Mouse (Mus musculus): ENCODE results near the gene Lrrc75b. TPM values are rescaled to one million over a fixed set of nuclear protein-coding genes. Genes with fewer than 3 reads are reported as not detected.
"Not testable (repeated sequence)": the region's sequence is repeated elsewhere in the genome, so short reads cannot be mapped to it uniquely, and the experiment has no call there.

The Lrrc75b gene
- polyA plus RNA-seq, 1 experiment from 2014 or later, result 3.1 TPM

DNA sequence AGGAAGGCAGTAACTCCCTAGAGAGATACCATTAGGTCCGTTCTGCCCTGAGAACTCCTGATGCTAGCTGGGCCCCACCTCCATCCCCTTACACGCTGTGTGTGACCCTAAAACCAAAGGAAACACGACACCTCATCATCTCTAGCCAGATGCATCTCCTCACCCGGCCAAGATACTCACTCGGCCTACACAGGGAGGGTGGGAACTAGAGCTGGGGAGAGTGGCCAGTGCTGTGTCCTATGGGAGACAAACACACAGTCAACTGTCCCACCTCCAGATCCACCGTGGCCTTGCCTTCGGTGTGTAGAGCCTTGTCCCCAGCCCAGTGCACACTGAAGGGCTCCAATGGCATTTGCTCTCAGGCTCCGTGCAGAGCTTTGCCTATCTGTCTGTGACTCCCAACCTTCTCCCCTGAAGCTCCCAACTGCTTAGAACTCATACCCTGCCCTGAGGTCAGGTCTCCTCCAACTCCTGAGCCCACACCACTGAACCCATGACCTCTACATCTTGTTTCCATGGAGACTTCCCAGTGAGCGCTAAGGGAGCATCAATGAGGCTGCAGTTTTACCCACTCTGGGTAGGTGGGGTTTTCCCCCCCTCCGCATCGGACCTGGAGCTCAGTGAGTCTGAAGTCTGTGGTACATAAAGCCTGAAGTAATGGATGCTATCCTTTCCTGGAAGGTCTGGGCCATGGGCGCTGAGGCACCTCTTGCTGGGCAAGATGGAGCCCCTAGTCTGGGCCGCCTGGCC, 7.3 kb downstream of the Lrrc75b start:
- no peaks in the 10 kb centered on the region for H3K9me3 ChIP-seq (replicated peaks)
- H3K27me3 ChIP-seq, result no peaks in the 10 kb centered on the region
- no peak overlapping the region for H3K27ac ChIP-seq
- H3K4me2 ChIP-seq, result no peak overlapping the region
- WGBS, result 52% methylated on average over 13 of the region's 13 CpGs
- no peaks in the 10 kb centered on the region for H3K36me3 ChIP-seq
- H3K9ac ChIP-seq, result no peak overlapping the region
- no peak for ATAC-seq (replicated peaks; ENCODE audit: low FRiP score)
- peaks cover 74% of the 10 kb centered on the region for H3K4me1 ChIP-seq
- H3K4me3 ChIP-seq (replicated peaks), result no peak overlapping the region

DNA sequence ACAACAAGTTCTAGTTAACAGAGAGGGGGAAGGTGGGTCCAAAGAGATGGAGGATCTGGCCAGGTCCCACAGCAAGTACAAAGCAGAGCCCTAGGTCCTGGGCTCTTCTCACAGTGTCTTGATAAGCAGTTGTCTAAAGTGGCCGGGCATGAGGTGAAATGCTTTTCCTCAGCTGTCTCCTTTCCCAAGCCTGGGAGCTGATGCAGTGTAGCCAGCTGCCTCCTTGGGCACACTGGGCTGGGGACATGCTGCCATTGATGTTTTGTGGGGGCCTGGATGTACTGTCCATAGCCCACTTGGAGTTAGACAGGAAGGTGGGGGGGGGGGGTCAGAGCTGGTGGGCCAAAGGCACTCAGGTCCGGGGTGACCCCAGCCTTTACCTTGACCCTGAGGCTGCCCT, 8.0 kb downstream of the Lrrc75b start:
- ATAC-seq (replicated peaks; ENCODE audit: low FRiP score), result no peak
- no peaks in the 10 kb centered on the region for H3K27me3 ChIP-seq
- H3K9me3 ChIP-seq (replicated peaks), result no peaks in the 10 kb centered on the region
- no peak overlapping the region for H3K4me3 ChIP-seq (replicated peaks)
- H3K4me1 ChIP-seq, result peaks cover 68% of the 10 kb centered on the region
- H3K36me3 ChIP-seq, result no peaks in the 10 kb centered on the region
- H3K4me2 ChIP-seq, result no peak overlapping the region
- no peak overlapping the region for H3K9ac ChIP-seq
- 44% methylated on average over 2 of the region's 2 CpGs for WGBS
- no peak overlapping the region for H3K27ac ChIP-seq

DNA sequence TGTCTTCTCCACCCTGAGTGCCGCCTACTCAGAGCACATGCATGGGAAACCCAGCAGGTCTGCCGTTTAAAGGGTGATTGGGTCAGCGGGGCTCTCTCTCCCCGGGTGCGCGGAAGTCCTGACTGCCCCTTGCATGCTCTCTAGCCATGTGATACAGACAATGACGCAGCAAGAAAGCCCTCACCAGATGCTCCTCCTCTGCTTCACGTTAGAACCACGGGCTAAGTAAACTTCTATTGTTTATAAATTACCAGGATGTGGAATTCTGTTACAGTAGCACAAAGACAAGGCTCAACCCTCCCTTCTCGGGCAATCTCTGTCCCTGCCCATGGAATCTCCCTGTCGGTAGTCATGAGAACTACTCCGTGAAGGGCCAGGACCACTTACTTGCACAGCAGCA, 9.0 kb downstream of the Lrrc75b start:
- 37% methylated on average over 12 of the region's 12 CpGs for WGBS
- H3K9me3 ChIP-seq (replicated peaks), result no peaks in the 10 kb centered on the region
- no peak overlapping the region for H3K27ac ChIP-seq
- no peak overlapping the region for H3K4me2 ChIP-seq
- H3K36me3 ChIP-seq, result no peaks in the 10 kb centered on the region
- H3K9ac ChIP-seq, result no peak overlapping the region
- H3K27me3 ChIP-seq, result no peaks in the 10 kb centered on the region
- ATAC-seq (replicated peaks; ENCODE audit: low FRiP score), result peak; percentile 27; the same call in 1 of the 2 replicates
- H3K4me3 ChIP-seq (replicated peaks), result no peak overlapping the region
- peaks cover 59% of the 10 kb centered on the region for H3K4me1 ChIP-seq

DNA sequence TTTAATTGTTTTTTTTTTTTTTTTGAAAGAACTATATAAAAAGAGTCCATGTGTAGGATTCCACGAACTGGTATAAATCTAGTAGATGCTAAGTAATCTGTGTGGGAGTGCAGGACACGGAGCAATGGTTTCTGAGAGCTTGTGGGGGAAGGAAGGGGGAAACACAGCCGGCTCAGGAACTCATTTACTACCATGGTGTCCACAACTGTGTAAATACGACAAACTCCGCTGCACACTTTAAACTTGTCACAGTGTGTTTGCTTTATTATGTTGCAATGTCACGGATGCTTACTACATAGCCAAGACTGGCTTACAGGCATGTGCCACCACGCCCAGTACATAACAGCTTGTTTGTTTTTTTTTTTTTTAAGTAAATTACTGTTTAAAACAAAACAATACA, 10.2 kb downstream of the Lrrc75b start:
- Histone ChIP-seq H3K4me3 (replicated peaks) (no peak overlapping the region), H3K9ac (no peak overlapping the region), H3K4me1 (peaks cover 51% of the 10 kb centered on the region), H3K9me3 (replicated peaks) (no peaks in the 10 kb centered on the region), H3K4me2 (no peak overlapping the region), H3K27me3 (no peaks in the 10 kb centered on the region), H3K36me3 (no peaks in the 10 kb centered on the region), H3K27ac (peak overlapping the region; percentile 56; the same call in 1 of the 2 replicates)
- ATAC-seq (replicated peaks; ENCODE audit: low FRiP score), result peak; percentile 55; the same call in 1 of the 2 replicates
- 12% methylated on average over 7 of the region's 7 CpGs for WGBS

DNA sequence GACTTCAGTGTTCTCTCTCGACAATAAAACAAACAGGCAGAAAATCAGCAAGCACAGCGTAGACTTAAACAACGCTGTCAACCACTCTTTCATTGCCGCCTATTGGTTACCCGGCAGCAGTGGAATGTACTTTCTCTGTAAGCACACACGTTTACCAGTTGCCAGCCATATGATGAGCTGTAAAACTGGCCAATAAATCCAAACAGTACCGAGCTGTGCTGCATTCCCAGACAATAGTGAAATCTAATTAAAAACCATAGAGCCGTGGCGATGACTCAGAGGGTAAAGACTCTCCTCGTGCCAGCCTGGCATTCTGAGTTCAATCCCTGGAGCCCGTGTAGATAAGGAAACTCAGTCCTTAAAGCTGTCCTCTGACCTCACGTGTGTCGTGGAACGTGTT, 11.6 kb downstream of the Lrrc75b start:
- Histone ChIP-seq H3K4me3 (replicated peaks) (no peak overlapping the region), H3K9me3 (replicated peaks) (no peaks in the 10 kb centered on the region), H3K4me2 (no peak overlapping the region), H3K4me1 (peaks cover 51% of the 10 kb centered on the region), H3K27ac (peak overlapping the region; percentile 56), H3K9ac (no peak overlapping the region), H3K36me3 (no peaks in the 10 kb centered on the region), H3K27me3 (no peaks in the 10 kb centered on the region)
- WGBS, result 39% methylated on average over 14 of the region's 14 CpGs
- ATAC-seq (replicated peaks; ENCODE audit: low FRiP score), result 0 out of 2 replicates have a peak, but pooled peaks have one; percentile 18

DNA sequence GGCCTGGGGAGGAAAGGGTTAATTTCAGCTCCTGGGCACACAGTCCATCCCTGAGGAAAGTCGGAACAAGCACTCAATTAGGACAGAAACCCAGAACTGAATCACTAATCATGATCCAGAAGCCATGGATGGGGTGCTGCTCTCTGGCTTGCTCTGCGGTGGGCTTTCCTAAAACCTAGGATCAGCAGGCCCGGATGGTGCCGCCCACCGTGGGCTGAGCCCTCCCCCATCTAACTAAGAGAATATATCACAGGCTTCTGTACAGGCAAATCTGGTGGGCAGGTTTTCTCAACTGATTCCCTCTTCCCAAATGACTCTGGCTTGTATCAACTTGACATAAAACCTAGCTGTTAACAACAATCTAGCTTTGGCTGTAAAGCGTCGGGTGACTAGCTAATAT, 12.2 kb downstream of the Lrrc75b start:
- Histone ChIP-seq H3K4me1 (peaks cover 50% of the 10 kb centered on the region), H3K27me3 (no peaks in the 10 kb centered on the region), H3K36me3 (no peaks in the 10 kb centered on the region), H3K27ac (peak overlapping the region; percentile 45), H3K9me3 (replicated peaks) (no peaks in the 10 kb centered on the region), H3K4me3 (replicated peaks) (no peak overlapping the region), H3K9ac (no peak overlapping the region), H3K4me2 (no peak overlapping the region)
- 57% methylated on average over 7 of the region's 7 CpGs for WGBS
- ATAC-seq (replicated peaks; ENCODE audit: low FRiP score), result no peak

DNA sequence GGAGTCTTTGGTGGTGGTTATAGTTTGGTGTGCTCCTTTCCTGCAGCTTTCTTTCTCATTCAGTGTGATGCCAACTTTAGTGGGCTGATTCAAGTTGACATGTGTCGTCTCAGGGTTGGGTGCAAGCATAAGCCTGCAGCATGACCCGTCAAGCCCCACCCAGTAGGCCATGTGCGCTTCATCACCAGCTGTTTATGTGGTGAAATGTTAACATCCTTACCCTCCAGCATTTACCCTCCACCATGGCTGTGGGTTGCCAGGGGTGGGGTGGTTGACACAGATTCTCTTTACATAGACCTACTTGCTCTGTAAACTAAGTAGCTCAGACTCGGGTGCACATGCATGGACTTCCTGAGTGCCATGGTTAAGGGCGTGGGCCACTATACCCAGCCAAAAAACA, 24.0 kb downstream of the Lrrc75b start:
- Histone ChIP-seq H3K4me2 (no peak overlapping the region), H3K9me3 (replicated peaks) (no peaks in the 10 kb centered on the region), H3K9ac (no peak overlapping the region), H3K27me3 (no peaks in the 10 kb centered on the region), H3K4me1 (no peaks in the 10 kb centered on the region), H3K36me3 (peaks cover 53% of the 10 kb centered on the region), H3K4me3 (replicated peaks) (no peak overlapping the region), H3K27ac (no peak overlapping the region)
- WGBS, result 94% methylated on average over 5 of the region's 5 CpGs
- ATAC-seq (replicated peaks; ENCODE audit: low FRiP score), result no peak

DNA sequence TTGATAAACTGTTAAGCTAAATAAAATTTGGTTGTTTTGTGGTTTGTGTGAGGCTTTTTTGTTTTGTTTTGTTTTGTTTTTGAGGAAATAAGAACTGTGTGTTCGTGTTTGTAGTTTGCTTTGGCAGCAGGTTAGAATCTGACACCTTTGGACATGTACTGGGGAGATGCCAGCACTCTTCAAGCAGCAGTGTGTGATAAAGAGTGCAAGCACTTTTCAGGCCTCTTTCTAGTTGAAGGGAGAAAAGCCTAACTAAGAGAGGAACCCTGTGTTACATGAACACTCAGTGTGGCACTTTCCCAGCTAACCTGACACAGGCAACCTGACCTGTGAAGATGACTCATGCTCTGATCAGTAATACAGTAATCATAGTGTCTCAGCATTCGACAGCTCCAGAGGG, 24.7 kb downstream of the Lrrc75b start:
- Histone ChIP-seq H3K4me3 (replicated peaks) (no peak overlapping the region), H3K27me3 (no peaks in the 10 kb centered on the region), H3K4me1 (no peaks in the 10 kb centered on the region), H3K36me3 (peaks cover 57% of the 10 kb centered on the region), H3K4me2 (no peak overlapping the region), H3K9ac (no peak overlapping the region), H3K9me3 (replicated peaks) (no peaks in the 10 kb centered on the region), H3K27ac (no peak overlapping the region)
- no peak for ATAC-seq (replicated peaks; ENCODE audit: low FRiP score)
- 86% methylated on average over 2 of the region's 2 CpGs for WGBS

DNA sequence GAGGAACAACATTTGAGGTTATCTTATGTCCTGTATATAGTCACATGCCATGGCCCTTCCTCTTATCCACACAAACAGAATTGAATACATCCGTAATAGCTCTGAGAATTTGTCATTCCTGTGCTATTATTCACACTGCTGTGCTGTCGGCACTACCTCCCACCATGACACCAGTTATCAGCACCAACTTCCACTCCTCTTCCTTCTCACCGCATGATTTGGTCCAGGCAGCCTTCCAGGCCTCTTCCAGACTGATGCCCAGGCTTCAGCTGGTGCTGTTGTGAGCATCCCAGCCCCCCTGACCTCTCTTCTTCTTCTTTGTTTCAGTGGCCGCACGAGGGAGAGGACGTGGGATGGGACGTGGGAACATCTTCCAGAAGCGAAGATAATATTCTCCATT, 25.2 kb downstream of the Lrrc75b start:
- no peak for ATAC-seq (replicated peaks; ENCODE audit: low FRiP score)
- peaks cover 61% of the 10 kb centered on the region for H3K36me3 ChIP-seq
- H3K9me3 ChIP-seq (replicated peaks), result no peaks in the 10 kb centered on the region
- 89% methylated on average over 8 of the region's 8 CpGs for WGBS
- no peak overlapping the region for H3K4me2 ChIP-seq
- no peaks in the 10 kb centered on the region for H3K4me1 ChIP-seq
- no peak overlapping the region for H3K27ac ChIP-seq
- H3K4me3 ChIP-seq (replicated peaks), result no peak overlapping the region
- no peak overlapping the region for H3K9ac ChIP-seq
- no peaks in the 10 kb centered on the region for H3K27me3 ChIP-seq

DNA sequence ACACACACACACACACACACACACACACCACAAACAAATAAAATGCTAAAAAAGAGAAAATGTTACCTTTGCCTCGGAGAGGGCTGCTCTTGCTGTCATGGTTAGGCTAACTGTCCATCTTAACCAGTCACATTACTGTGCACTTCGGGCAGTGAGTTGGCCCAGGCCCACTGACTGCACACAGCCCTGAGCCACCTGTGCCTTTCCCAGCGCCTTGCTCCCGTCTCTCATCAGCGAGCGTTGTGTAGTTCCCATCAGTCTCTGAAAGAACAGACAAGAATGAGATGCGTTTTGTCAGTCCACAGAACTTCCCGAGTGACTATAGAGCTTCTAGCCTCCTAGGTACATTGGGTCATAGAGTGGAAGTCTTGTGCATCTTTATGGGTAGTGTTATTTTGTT, 25.9 kb downstream of the Lrrc75b start:
- WGBS, result 91% methylated on average over 8 of the region's 8 CpGs
- Histone ChIP-seq H3K27me3 (no peaks in the 10 kb centered on the region), H3K9me3 (replicated peaks) (no peaks in the 10 kb centered on the region), H3K4me2 (no peak overlapping the region), H3K27ac (no peak overlapping the region), H3K36me3 (peaks cover 63% of the 10 kb centered on the region), H3K4me3 (replicated peaks) (no peak overlapping the region), H3K4me1 (no peaks in the 10 kb centered on the region), H3K9ac (no peak overlapping the region)
- no peak for ATAC-seq (replicated peaks; ENCODE audit: low FRiP score)

DNA sequence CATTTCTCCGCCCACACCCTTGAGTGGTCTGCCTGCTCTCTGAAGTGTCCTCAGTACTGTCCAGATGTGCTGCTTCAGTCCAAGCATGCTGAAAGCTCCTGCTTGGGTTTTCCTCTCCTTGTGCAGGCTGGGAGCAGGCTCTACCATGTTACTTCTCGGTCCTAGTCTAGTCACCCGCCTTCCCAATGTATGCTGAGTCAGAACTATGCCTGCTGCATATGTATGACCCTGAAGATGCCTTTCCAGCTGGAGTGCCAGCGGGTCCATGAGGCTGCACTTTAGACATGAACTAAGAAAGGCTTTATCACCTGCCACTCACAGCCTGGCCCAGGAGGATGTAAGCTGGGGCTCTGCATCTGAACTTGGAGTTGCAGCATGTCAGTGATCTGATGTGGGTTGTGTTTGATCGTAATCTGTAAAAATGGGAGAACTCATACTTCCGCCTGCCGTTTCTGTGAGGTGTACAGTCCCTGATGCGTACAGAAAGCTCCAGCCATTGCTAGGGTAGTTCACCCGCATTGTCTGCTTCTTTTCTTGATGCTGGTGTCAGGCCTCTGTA, 28.5 kb downstream of the Lrrc75b start:
- WGBS, result 90% methylated on average over 9 of the region's 9 CpGs
- H3K27ac ChIP-seq, result no peak overlapping the region
- peaks cover 78% of the 10 kb centered on the region for H3K36me3 ChIP-seq

DNA sequence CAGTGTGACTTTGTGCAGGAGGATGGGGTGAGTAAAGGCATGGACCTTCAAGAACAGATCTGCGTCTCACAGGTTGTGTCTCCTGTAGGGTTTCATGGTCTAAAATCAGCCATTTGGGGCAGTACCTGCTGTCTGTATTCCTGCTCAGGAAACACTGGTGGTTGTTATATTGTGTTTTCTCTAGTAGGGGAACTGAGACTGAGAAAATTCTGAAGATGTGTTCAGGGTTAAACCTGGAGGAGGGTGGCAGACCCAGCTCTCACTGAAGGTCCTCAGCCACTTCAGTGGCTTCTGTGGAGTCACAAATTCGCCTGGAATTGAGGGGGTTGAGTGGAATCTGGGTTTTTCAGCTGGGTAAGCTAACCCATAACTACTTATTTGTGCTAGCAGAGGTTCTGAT, 29.8 kb downstream of the Lrrc75b start:
- H3K4me2 ChIP-seq, result no peak overlapping the region
- H3K9ac ChIP-seq, result no peak overlapping the region
- H3K27me3 ChIP-seq, result no peaks in the 10 kb centered on the region
- H3K36me3 ChIP-seq, result peaks cover 77% of the 10 kb centered on the region
- no peak for ATAC-seq (replicated peaks; ENCODE audit: low FRiP score)
- 84% methylated on average over 2 of the region's 2 CpGs for WGBS
- H3K27ac ChIP-seq, result no peak overlapping the region
- no peak overlapping the region for H3K4me3 ChIP-seq (replicated peaks)
- no peaks in the 10 kb centered on the region for H3K4me1 ChIP-seq
- no peaks in the 10 kb centered on the region for H3K9me3 ChIP-seq (replicated peaks)

More for the DNA sequence above, 28.5 kb downstream of the Lrrc75b start:
- H3K9ac ChIP-seq, result no peak overlapping the region
- ATAC-seq (replicated peaks; ENCODE audit: low FRiP score), result no peak
- H3K9me3 ChIP-seq (replicated peaks), result no peaks in the 10 kb centered on the region
- no peak overlapping the region for H3K4me2 ChIP-seq
- no peak overlapping the region for H3K4me3 ChIP-seq (replicated peaks)
- no peaks in the 10 kb centered on the region for H3K4me1 ChIP-seq
- H3K27me3 ChIP-seq, result no peaks in the 10 kb centered on the region

DNA sequence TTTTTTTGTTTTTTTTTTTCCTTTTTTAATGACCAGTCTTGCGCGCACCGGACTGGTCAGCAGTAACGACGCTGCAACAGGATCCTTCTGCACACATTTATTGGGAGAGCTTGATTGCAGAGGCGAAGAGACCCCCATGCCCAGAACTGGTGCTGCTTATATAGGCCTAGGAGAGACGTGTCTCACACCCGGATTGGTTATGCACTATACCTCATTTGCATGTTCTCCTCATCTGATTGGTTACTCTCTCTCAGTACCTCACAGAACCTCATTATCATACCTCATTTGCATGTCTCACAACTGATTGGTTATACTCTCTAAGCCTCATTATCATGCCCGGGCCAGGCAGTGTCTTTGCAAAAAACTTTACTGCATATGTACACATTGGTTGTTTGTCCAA, 34.7 kb downstream of the Lrrc75b start:
- not testable (repeated sequence) for H3K9ac ChIP-seq; H3K27ac ChIP-seq; H3K27me3 ChIP-seq; H3K4me3 ChIP-seq (replicated peaks); ATAC-seq (replicated peaks; ENCODE audit: low FRiP score); H3K9me3 ChIP-seq (replicated peaks); H3K4me2 ChIP-seq; H3K4me1 ChIP-seq
- H3K36me3 ChIP-seq, result peaks cover 80% of the 10 kb centered on the region
- WGBS, result 95% methylated on average over 9 of the region's 9 CpGs

All from kidney, embryonic 15.5 days (tissue).